Mouse (Mus musculus) liver, postnatal 0 days (tissue): Measurements from ENCODE around the gene Dock4. TPM values are rescaled to one million over a fixed set of nuclear protein-coding genes. Genes with fewer than 3 reads are reported as not detected.

Source experiments
- ATAC-seq: fragments of 200-750 bp; cut with Nextera tagmentation; 2 replicates; pipeline ENCODE4 v1.8.0; 2017; ENCODE audit warnings: mild to moderate bottlenecking, moderate library complexity
- DNase-seq: peaks from one replicate; pipeline ENCODE4 v3.0.0-alpha.2; 2016
- H3K27ac ChIP-seq: fragments of 300-500 bp; sonication (generic); 2 replicates; pipeline ENCODE4 v1.5.1; 2014; ENCODE audit warnings: antibody characterized with exemption, moderate library complexity, mild to moderate bottlenecking, low read depth
- H3K27me3 ChIP-seq: fragments of 300-500 bp; sonication (generic); 2 replicates; pipeline ENCODE4 v1.6.1; 2014; ENCODE audit warnings: low read length, control low read depth, mixed read lengths; ENCODE audit not compliant: insufficient read depth
- H3K36me3 ChIP-seq: fragments of 300-500 bp; sonication (generic); replicated peaks from 2 replicates; pipeline ENCODE4 v1.6.1; 2014; ENCODE audit warnings: mild to moderate bottlenecking, control low read depth, low read length, moderate library complexity, mixed read lengths; ENCODE audit not compliant: insufficient read depth
- H3K4me1 ChIP-seq: fragments of 300-500 bp; sonication (generic); 2 replicates; pipeline ENCODE4 v1.6.1; 2014; ENCODE audit warnings: antibody characterized with exemption, mild to moderate bottlenecking, control low read depth; ENCODE audit not compliant: insufficient read depth
- H3K4me2 ChIP-seq: fragments of 300-500 bp; sonication (generic); 2 replicates; pipeline ENCODE4 v1.6.1; 2014; ENCODE audit warnings: low read depth, mild to moderate bottlenecking, low read length, moderate library complexity, mixed read lengths
- H3K4me3 ChIP-seq: fragments of 300-500 bp; sonication (generic); 2 replicates; pipeline ENCODE4 v1.5.1; 2014; ENCODE audit warnings: low read depth, low read length
- H3K9ac ChIP-seq: fragments of 300-500 bp; sonication (generic); replicated peaks from 2 replicates; pipeline ENCODE4 v1.6.1; 2014; ENCODE audit warnings: mild to moderate bottlenecking, moderate library complexity
- H3K9me3 ChIP-seq: fragments of 300-500 bp; sonication (generic); 2 replicates; pipeline ENCODE4 v1.6.1; 2016; ENCODE audit warnings: mild to moderate bottlenecking, control low read depth, low read length, mixed read lengths
- CTCF ChIP-seq: sonication (generic); IDR thresholded peaks from 2 replicates; pipeline ENCODE4 v1.5.1; 2016; ENCODE audit warnings: antibody characterized with exemption, low read depth
- EP300 ChIP-seq: IDR thresholded peaks from 2 replicates; pipeline ENCODE4 v1.6.1; 2016; ENCODE audit warnings: antibody characterized with exemption, low read depth, mild to moderate bottlenecking
- WGBS: fragments of 180-500 bp; shearing (Covaris S2); extraction: QIAGEN DNeasy Blood & Tissue Kit; methylation state at CpG from one replicate; pipeline ENCODE4 v1.1.7; 2014; ENCODE audit not compliant: insufficient replicate concordance; 5-methylcytosine and 5-hydroxymethylcytosine counted together
- polyA plus RNA-seq: library from polyadenylated mRNA; unstranded; fragments of >200 nt; fragmentation: Nextera tagmentation; extraction: Ambion mirVana; gene quantifications from 2 replicates; pipeline ENCODE4 v1.2.1, GENCODE M21; 2015

Gene Dock4
- polyA plus RNA-seq, 1 experiment from 2014 or later = 1.3 TPM

DNA sequence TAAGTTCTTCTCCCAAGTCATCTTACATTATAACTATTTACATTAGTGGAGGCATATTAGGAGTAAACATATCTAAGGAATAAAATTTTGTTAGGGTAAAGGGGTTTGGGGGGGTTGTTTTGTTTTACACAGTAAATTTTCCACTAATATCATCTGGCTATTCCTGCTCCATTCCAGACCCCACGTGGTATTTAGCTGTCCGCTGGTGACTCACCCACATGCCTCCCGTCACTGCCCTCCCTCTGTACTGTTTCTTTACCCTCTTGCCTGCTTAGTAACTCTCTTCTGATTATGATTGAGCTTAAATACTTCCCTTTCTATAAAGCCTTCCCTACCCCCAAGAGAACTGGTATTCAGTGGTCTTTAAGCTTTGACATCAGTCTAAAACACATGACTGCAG is 266.5 kb downstream of the Dock4 start:
- Histone ChIP-seq H3K9ac (no peak overlapping the region), H3K4me1 (no peaks in the 10 kb centered on the region), H3K36me3 (no peaks in the 10 kb centered on the region), H3K27me3 (no peaks in the 10 kb centered on the region), H3K9me3 (no peaks in the 10 kb centered on the region), H3K4me2 (no peak overlapping the region), H3K27ac (no peak overlapping the region), H3K4me3 (no peak overlapping the region)
- TF ChIP-seq EP300 (no peak), CTCF (no peak)
- no peak for ATAC-seq
- WGBS = 76% methylated on average over 3 of the region's 3 CpGs
- no peak for DNase-seq

DNA sequence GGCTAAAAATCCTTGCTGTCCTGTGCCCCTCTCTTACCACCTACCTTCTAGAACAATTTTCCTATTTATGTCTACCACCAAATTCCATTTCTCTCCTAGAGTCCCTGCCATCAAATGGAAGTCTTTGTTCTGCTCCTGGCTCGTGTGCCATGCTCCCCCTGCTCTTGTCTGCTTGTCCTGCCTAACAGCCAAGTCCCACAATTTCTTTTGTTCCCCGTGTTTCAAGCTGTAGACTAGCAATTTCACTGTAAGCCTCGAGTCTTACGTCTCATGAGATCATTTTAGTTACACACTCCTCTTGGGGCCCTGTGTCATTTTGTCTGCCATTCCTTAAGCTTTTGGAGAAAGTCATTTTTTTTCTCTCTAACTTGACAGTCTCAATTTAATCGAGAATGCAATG is 268.5 kb downstream of the Dock4 start:
- no peak overlapping the region for H3K4me3 ChIP-seq
- 62% methylated on average over 5 of the region's 5 CpGs for WGBS
- no peak overlapping the region for H3K4me2 ChIP-seq
- no peaks in the 10 kb centered on the region for H3K36me3 ChIP-seq
- no peaks in the 10 kb centered on the region for H3K27me3 ChIP-seq
- H3K9me3 ChIP-seq = no peaks in the 10 kb centered on the region
- DNase-seq (no peak), ATAC-seq (no peak)
- no peak overlapping the region for H3K27ac ChIP-seq
- no peak overlapping the region for H3K9ac ChIP-seq
- no peaks in the 10 kb centered on the region for H3K4me1 ChIP-seq
- TF ChIP-seq EP300 (no peak), CTCF (no peak)

DNA sequence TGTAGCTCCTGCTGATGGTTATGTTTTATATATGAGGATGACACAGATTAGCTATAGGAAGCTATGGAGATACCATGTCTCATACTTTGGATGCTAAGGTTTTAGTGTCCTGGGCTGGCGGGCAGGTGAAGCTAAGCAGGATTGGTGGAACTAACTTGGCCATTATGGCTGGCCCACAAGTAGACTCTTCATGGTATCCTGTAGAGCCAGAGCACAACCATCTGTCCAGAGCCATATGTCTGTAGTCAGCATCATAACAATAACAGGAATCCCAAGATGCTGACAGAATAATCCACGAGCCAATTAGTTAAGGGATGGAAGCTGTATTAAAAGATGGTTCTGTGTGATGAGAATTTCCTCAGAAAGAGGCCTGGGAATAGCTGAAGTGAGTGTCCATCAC is 269.4 kb downstream of the Dock4 start:
- Histone ChIP-seq H3K4me1 (no peaks in the 10 kb centered on the region), H3K4me3 (no peak overlapping the region), H3K36me3 (no peaks in the 10 kb centered on the region), H3K4me2 (no peak overlapping the region), H3K9me3 (no peaks in the 10 kb centered on the region), H3K27ac (no peak overlapping the region), H3K27me3 (no peaks in the 10 kb centered on the region), H3K9ac (no peak overlapping the region)
- ATAC-seq (no peak), DNase-seq (no peak)
- 68% methylated on average over 2 of the region's 2 CpGs for WGBS
- TF ChIP-seq CTCF (no peak), EP300 (no peak)

DNA sequence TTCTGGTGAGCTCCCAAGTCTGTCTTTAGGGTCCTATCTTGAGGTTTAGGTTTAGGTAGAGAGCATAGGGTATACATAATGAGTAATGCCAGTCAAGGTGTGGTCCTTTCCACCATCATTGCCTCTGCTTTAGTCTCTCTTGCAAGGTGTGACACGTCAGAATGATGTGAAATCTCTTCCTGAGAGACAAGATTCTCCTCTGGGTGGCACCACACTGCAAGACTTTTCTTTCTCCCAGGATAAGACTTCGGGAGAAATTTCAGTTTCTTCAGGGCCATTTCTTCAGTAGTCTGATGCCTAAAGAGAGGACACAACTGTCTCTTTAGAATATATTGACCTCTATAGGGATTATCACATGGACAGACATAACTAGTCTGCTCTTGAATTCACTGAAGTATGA is 282.6 kb downstream of the Dock4 start:
- Histone ChIP-seq H3K9me3 (no peaks in the 10 kb centered on the region), H3K36me3 (no peaks in the 10 kb centered on the region), H3K27ac (no peak overlapping the region), H3K4me1 (no peaks in the 10 kb centered on the region), H3K9ac (no peak overlapping the region), H3K27me3 (no peaks in the 10 kb centered on the region), H3K4me3 (no peak overlapping the region), H3K4me2 (no peak overlapping the region)
- DNase-seq (no peak), ATAC-seq (no peak)
- 55% methylated on average over 2 of the region's 2 CpGs for WGBS
- TF ChIP-seq EP300 = no peak
- no peak for TF ChIP-seq CTCF

DNA sequence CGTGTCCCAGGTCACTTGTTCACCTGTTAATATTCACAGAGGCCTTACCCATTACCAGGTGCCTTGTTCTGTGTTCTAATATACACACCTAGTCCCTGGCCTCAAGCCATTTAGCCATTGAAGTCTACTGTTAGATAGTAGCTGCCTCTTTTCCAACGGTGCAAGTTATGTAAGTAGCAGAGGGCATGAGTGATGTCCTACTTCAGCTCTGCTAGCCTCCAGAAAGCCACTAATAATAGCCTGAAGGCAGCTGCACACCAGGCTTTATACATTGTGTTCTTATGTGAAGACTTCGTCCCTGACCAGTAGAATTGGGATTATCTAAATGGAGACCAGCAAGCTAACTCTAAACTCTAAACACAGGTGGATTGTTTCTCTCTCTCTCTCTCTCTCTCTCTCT is 285.0 kb downstream of the Dock4 start:
- no peaks in the 10 kb centered on the region for H3K4me1 ChIP-seq
- no peak for ATAC-seq
- H3K9me3 ChIP-seq = no peaks in the 10 kb centered on the region
- no peak overlapping the region for H3K4me3 ChIP-seq
- H3K4me2 ChIP-seq = no peak overlapping the region
- no peak for TF ChIP-seq CTCF
- no peak for TF ChIP-seq EP300
- H3K36me3 ChIP-seq = no peaks in the 10 kb centered on the region
- H3K27me3 ChIP-seq = no peaks in the 10 kb centered on the region
- no peak overlapping the region for H3K9ac ChIP-seq
- DNase-seq = no peak
- WGBS = 77% methylated on average over 3 of the region's 3 CpGs
- no peak overlapping the region for H3K27ac ChIP-seq

DNA sequence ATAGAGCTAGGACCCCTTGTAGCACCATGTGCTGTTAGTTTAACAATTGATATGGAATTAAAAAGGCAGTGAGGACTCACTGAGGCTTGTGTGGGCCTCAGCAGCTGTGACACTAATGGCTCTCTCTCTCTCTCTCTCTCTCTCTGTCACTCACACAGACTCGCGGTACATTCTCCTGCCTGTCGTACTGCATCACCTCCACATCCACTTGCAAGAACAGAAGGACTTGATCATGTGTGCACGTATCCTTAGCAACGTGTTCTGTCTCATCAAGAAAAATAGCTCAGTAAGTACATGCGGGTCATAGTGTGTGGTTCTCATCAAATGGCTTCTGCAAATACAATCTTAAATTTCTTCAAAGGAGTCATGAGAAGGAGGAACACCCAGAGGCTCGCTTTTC is 299.7 kb downstream of the Dock4 start:
- Histone ChIP-seq H3K36me3 (no peaks in the 10 kb centered on the region), H3K27me3 (no peaks in the 10 kb centered on the region), H3K27ac (no peak overlapping the region), H3K4me2 (no peak overlapping the region), H3K4me1 (no peaks in the 10 kb centered on the region), H3K9ac (no peak overlapping the region), H3K4me3 (no peak overlapping the region), H3K9me3 (no peaks in the 10 kb centered on the region)
- no peak for DNase-seq
- no peak for ATAC-seq
- WGBS = 85% methylated on average over 7 of the region's 7 CpGs
- TF ChIP-seq CTCF (no peak), EP300 (no peak)

DNA sequence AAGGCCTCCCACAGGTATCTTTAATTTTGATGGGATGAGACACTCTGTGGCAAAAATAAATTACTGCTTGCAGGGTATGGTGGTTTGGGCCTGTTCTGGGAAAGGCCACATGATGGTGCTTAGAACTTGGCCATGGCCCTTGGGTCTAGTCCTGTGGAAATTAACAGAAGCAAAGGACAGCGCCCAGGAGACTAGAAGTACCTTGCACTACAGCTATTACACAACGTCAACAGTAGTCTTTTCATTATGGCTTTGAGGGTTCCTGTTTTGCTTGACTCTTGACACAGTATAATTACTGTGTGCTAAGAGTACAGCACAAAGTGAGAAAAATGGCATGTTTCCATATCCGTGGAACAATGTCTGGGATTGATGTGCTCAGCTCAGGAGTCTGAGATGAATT is 300.3 kb downstream of the Dock4 start:
- H3K36me3 ChIP-seq = no peaks in the 10 kb centered on the region

More for the DNA sequence above, 300.3 kb downstream of the Dock4 start:
- TF ChIP-seq CTCF = no peak
- no peak for TF ChIP-seq EP300
- H3K9me3 ChIP-seq = no peaks in the 10 kb centered on the region
- no peaks in the 10 kb centered on the region for H3K27me3 ChIP-seq
- ATAC-seq = no peak
- H3K27ac ChIP-seq = no peak overlapping the region
- 63% methylated on average over 3 of the region's 3 CpGs for WGBS
- DNase-seq = no peak
- no peak overlapping the region for H3K9ac ChIP-seq
- no peak overlapping the region for H3K4me3 ChIP-seq
- H3K4me1 ChIP-seq = no peaks in the 10 kb centered on the region
- H3K4me2 ChIP-seq = no peak overlapping the region
